Mouse (Mus musculus) MEL-GATA-1-ER (cell line): ENCODE data around the gene 4930433I11Rik.
"Not testable (repeated sequence)": the region's sequence is repeated elsewhere in the genome, so short reads cannot be mapped to it uniquely, and the experiment has no call there.

Experiments
- DNase-seq: peaks from one replicate; pipeline ENCODE4 v3.0.0-alpha.2; 2012; ENCODE audit warnings: low read depth; ENCODE audit errors: extremely low read depth

Gene 4930433I11Rik

DNA sequence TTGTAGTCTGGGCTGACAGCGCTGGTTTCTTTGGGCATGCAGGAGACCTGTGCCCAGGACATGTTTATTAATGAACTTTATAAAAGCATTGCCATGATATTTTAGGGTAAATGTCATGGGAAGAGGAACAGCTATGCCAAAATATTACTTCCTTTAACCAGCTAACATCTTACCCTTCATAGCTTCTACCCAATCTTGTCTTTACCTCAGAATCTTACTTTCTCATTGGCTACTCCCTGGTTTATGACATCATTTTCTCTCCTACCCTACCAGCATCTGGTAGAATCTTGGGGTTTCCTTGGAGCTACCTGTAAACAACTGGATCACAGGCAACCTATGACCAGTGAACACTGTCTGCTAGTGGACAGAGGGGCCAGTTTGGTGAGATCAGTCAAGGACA lies at the start of gene 4930433I11Rik:
TSS of gene 4930433I11Rik (plus strand) at position 301 of the 400 bp plus-strand sequence.
- no peak for DNase-seq

DNA sequence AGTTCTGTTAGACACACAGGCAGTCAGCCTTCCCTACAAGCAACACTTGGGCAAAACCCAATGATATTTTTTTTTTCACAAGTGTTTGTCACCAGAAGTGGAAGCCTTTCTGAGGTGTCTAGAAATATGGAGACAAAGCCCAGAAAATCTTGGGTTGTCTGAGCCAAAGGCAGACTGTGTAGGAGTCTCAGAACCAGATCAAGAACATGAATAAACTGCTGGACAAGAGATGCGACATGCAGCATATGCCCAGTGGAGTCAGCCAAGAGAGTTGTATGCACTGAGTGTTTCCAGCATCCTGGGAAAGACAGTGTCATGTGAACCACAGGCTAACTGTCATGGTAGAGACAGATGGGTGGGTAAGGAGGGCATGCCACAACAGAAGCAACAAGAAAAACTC lies 48.0 kb upstream of the 4930433I11Rik start:
- no peak for DNase-seq

DNA sequence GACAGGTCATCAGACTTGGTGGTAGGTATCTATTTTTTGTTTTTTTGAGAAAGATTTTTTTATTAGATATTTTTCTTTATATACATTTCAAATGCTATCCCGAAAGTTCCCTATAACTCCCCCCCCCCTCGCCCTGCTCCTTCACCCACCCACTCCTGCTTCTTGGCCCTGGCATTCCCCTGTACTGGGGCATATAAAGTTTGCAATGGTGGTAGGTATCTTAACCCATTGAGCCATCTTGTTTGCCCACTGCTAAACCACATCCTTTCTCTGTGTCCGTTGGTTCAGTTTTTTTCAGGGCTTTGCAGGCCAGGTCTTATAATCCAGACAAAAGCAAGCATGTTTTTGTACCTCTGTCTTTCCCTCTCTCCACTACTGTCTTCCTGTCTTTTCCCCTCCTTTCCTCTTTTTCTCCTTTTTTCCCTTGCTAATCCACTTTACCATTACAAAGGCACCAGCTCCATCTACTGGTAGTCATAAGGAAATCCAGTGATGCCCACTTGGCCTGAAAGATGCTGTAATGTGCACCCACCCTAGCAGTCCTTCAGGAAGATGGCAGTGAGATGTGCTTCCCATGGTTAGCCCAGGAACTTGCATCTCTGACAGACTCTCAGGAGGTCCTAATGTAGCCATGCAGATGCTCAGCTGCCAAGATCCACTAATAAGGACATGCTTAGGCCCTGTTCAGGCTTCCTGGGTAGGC lies 45.0 kb upstream of the 4930433I11Rik start:
- no peak for DNase-seq

DNA sequence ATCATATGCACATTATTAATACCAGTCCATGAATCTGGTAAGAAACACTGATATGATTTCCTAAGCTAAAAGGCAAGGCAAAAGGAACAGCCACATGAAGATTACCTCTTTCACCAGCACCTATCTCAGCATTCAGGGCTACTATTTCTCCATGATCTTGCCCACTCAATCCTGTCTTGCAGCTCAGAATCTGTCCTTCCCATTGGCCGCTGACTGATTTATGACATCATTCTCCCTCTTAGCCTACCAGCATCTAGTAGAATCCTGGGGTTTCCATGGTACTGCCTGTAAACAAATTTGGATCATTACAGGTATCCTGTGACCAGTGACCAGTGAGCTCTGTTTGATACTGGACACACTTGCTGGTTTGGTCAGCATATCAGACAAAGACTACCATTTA lies 45.1 kb downstream of the 4930433I11Rik start, which contains the start of gene Gm4884:
TSS of gene Gm4884 (plus strand) at position 301 of the 400 bp plus-strand sequence.
- not testable (repeated sequence) for DNase-seq

DNA sequence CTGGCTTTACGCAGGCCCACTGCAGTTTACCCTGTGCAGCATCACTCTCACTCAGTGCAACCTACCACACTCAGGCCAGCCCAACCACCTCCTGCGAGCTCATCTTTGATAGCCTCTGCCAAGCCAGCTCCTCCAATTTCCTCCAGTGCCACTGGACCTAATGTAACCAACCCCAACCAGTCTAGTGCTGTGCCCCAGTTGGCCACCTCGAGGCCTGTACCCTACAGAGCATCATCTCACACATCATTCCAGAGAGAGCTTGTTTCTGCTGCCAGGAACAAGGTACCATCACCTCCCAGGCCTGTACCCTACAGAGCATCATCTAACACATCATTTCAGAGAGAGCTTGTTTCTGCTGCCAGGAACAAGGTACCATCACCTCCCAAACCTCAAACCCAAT lies 56.7 kb downstream of the 4930433I11Rik start:
- DNase-seq = not testable (repeated sequence)
